Comparison of ENCODE assay signal across 8 mouse cellular contexts in genomic region chr8:70796403-70797080, GRCm38 (mm10). TPM values are rescaled to one million over a fixed set of nuclear protein-coding genes. Genes with fewer than 3 reads are reported as not detected.
DNase-seq lines count a peak whose midpoint lies in the region; ATAC-seq and TF ChIP-seq lines count a peak whose summit lies in the region.

No protein-coding gene starts in this region.

- H3K9me3 ChIP-seq in megakaryocyte, embryonic 14.5 days: no peaks in the 10 kb centered on the region
- no peaks in the 10 kb centered on the region for H3K9me3 ChIP-seq in hindbrain, embryonic 12.5 days (replicated peaks)
- H3K9me3 ChIP-seq in midbrain, embryonic 16.5 days (replicated peaks; ENCODE audit: control insufficient read depth, low read length, poor library complexity, severe bottlenecking): no peaks in the 10 kb centered on the region

- peak overlapping the region; percentile 74 for H3K4me3 ChIP-seq in cerebellum, adult 2 months (replicated peaks; ENCODE audit: insufficient read depth, low read depth, low read length)
- peak overlapping the region; percentile 92 for H3K4me3 ChIP-seq in megakaryocyte, embryonic 14.5 days (replicated peaks)
- peak overlapping the region; percentile 54 for H3K4me3 ChIP-seq in hindbrain, embryonic 12.5 days
- H3K4me3 ChIP-seq in midbrain, embryonic 16.5 days (ENCODE audit: low read depth, low read length): peak overlapping the region; percentile 56

- no peak for DNase-seq in cerebellum, adult 2 months
- no peak for DNase-seq in cerebellum, adult 8-10 months
- DNase-seq in spleen, adult 18-20 months: no peak

- WGBS in cerebellum, adult 2 months: 6% methylated on average over 54 of the region's 54 CpGs
- WGBS in hindbrain, embryonic 12.5 days: 3% methylated on average over 54 of the region's 54 CpGs
- 1% methylated on average over 46 of the region's 54 CpGs for WGBS in midbrain, embryonic 16.5 days

- H3K4me1 ChIP-seq in cerebellum, adult 2 months (ENCODE audit: control insufficient read depth, insufficient read depth, low read length): peaks cover 6% of the 10 kb centered on the region
- H3K4me1 ChIP-seq in megakaryocyte, embryonic 14.5 days: peaks cover 99% of the 10 kb centered on the region
- H3K4me1 ChIP-seq in hindbrain, embryonic 12.5 days: peaks cover 38% of the 10 kb centered on the region
- peaks cover 26% of the 10 kb centered on the region for H3K4me1 ChIP-seq in midbrain, embryonic 16.5 days (ENCODE audit: control insufficient read depth, insufficient read depth, low read length)

- peaks cover 78% of the 10 kb centered on the region for H3K36me3 ChIP-seq in megakaryocyte, embryonic 14.5 days (replicated peaks; ENCODE audit: low read length)
- no peaks in the 10 kb centered on the region for H3K36me3 ChIP-seq in hindbrain, embryonic 12.5 days
- no peaks in the 10 kb centered on the region for H3K36me3 ChIP-seq in midbrain, embryonic 16.5 days (ENCODE audit: control insufficient read depth, insufficient read depth, low read length)

- TF ChIP-seq POLR2A in cerebellum, adult 2 months (IDR thresholded peaks at IDR 0.05; ENCODE audit: borderline replicate concordance, insufficient read depth, low read length): no peak

- H3K4me2 ChIP-seq in hindbrain, embryonic 12.5 days (replicated peaks): peak overlapping the region; percentile 76
- H3K4me2 ChIP-seq in midbrain, embryonic 16.5 days (ENCODE audit: low read length): peak overlapping the region; percentile 91

- H3K27ac ChIP-seq in cerebellum, adult 2 months (ENCODE audit: insufficient read depth, low read length): peak overlapping the region; percentile 60; the same call in 1 of the 2 replicates
- H3K27ac ChIP-seq in hindbrain, embryonic 12.5 days: peak overlapping the region; percentile 40; the same call in 1 of the 2 replicates
- H3K27ac ChIP-seq in midbrain, embryonic 16.5 days (ENCODE audit: low read length): peak overlapping the region; percentile 43; the same call in 1 of the 2 replicates

- no peak for ATAC-seq in megakaryocyte, adult 5-6 weeks (ENCODE audit: poor library complexity, severe bottlenecking)
- ATAC-seq in hindbrain, embryonic 12.5 days (ENCODE audit: low FRiP score): peak; percentile 2
- ATAC-seq in midbrain, embryonic 16.5 days: peak; percentile 1; the same call in 1 of the 2 replicates
- ATAC-seq in megakaryocyte progenitor cell, adult 5-6 weeks (replicated peaks; ENCODE audit: poor library complexity): no peak

- peak overlapping the region; percentile 77 for H3K9ac ChIP-seq in hindbrain, embryonic 12.5 days
- H3K9ac ChIP-seq in midbrain, embryonic 16.5 days (ENCODE audit: low read depth, low read length): peak overlapping the region; percentile 75

- H3K27me3 ChIP-seq in cerebellum, adult 2 months (ENCODE audit: control insufficient read depth, insufficient read depth, low read length): no peaks in the 10 kb centered on the region
- no peaks in the 10 kb centered on the region for H3K27me3 ChIP-seq in megakaryocyte, embryonic 14.5 days (replicated peaks)
- peaks cover 57% of the 10 kb centered on the region for H3K27me3 ChIP-seq in hindbrain, embryonic 12.5 days
- H3K27me3 ChIP-seq in midbrain, embryonic 16.5 days (ENCODE audit: control insufficient read depth, insufficient read depth, low read depth, low read length): peaks cover 8% of the 10 kb centered on the region

- TF ChIP-seq CTCF in cerebellum, adult 2 months (IDR thresholded peaks at IDR 0.05; ENCODE audit: borderline replicate concordance, insufficient read depth, low read depth, low read length): no peak

RNA-seq across cellular contexts. Expression of gene Mast3, which starts 8.3 kb away (rescaled TPM):
- polyA plus RNA-seq in cerebellum, adult 2 months (2012; rRNA removed): 69.5 and 70.4 TPM in 2 replicates
- 370 and 778 TPM in 2 replicates for polyA plus RNA-seq in megakaryocyte, embryonic 14.5 days (2012; ENCODE audit: insufficient read depth, low replicate concordance)
- 56.2 and 65.4 TPM in 2 replicates for total RNA-seq in megakaryocyte, adult 5-6 weeks (2015)
- 14.4 and 24.6 TPM in 2 replicates for total RNA-seq in megakaryocyte, adult 5-6 weeks (2017)
- polyA plus RNA-seq in hindbrain, embryonic 12.5 days (2016; fragmentation: Nextera tagmentation; extraction: Ambion mirVana): 16.0 and 17.7 TPM in 2 replicates
- 21.1 and 23.2 TPM in 2 replicates for polyA plus RNA-seq in midbrain, embryonic 16.5 days (2015; fragmentation: Nextera tagmentation; extraction: Ambion mirVana)
- total RNA-seq in megakaryocyte progenitor cell, adult 5-6 weeks (2015): 48.7 and 50.0 TPM in 2 replicates
- total RNA-seq in megakaryocyte progenitor cell, adult 5-6 weeks (2017): 13.9 and 16.7 TPM in 2 replicates

RNA-seq across cellular contexts. Expression of gene Il12rb1, which starts 11.7 kb away (rescaled TPM):
- polyA plus RNA-seq in cerebellum, adult 2 months (2012; rRNA removed): 1.8 and 1.9 TPM in 2 replicates
- 10.8 and 11.1 TPM in 2 replicates for polyA plus RNA-seq in megakaryocyte, embryonic 14.5 days (2012; ENCODE audit: insufficient read depth, low replicate concordance)
- total RNA-seq in megakaryocyte, adult 5-6 weeks (2015): 0.80 and 1.5 TPM in 2 replicates
- total RNA-seq in megakaryocyte, adult 5-6 weeks (2017): 0.07 and 1.7 TPM in 2 replicates
- not detected in 2 replicates for polyA plus RNA-seq in hindbrain, embryonic 12.5 days (2016; fragmentation: Nextera tagmentation; extraction: Ambion mirVana)
- polyA plus RNA-seq in midbrain, embryonic 16.5 days (2015; fragmentation: Nextera tagmentation; extraction: Ambion mirVana): 0.08 and 0.19 TPM in 2 replicates
- total RNA-seq in megakaryocyte progenitor cell, adult 5-6 weeks (2015): 0.07 and 0.64 TPM in 2 replicates
- total RNA-seq in megakaryocyte progenitor cell, adult 5-6 weeks (2017): 1.0 and 1.7 TPM in 2 replicates

RNA-seq across cellular contexts. Expression of gene Pik3r2, which starts 20.0 kb away (rescaled TPM):
- polyA plus RNA-seq in cerebellum, adult 2 months (2012; rRNA removed): 150 and 158 TPM in 2 replicates
- polyA plus RNA-seq in megakaryocyte, embryonic 14.5 days (2012; ENCODE audit: insufficient read depth, low replicate concordance): 51.5 and 59.4 TPM in 2 replicates
- 4.6 and 5.0 TPM in 2 replicates for total RNA-seq in megakaryocyte, adult 5-6 weeks (2015)
- 14.7 and 14.9 TPM in 2 replicates for total RNA-seq in megakaryocyte, adult 5-6 weeks (2017)
- polyA plus RNA-seq in hindbrain, embryonic 12.5 days (2016; fragmentation: Nextera tagmentation; extraction: Ambion mirVana): 84.5 and 85.5 TPM in 2 replicates
- 107 and 112 TPM in 2 replicates for polyA plus RNA-seq in midbrain, embryonic 16.5 days (2015; fragmentation: Nextera tagmentation; extraction: Ambion mirVana)
- 5.7 and 6.0 TPM in 2 replicates for total RNA-seq in megakaryocyte progenitor cell, adult 5-6 weeks (2015)
- total RNA-seq in megakaryocyte progenitor cell, adult 5-6 weeks (2017): 18.1 and 18.5 TPM in 2 replicates

RNA-seq across cellular contexts. Expression of gene Mpv17l2, which starts 35.8 kb away (rescaled TPM):
- polyA plus RNA-seq in cerebellum, adult 2 months (2012; rRNA removed): 81.1 and 83.4 TPM in 2 replicates
- polyA plus RNA-seq in megakaryocyte, embryonic 14.5 days (2012; ENCODE audit: insufficient read depth, low replicate concordance): 99.7 and 186 TPM in 2 replicates
- total RNA-seq in megakaryocyte, adult 5-6 weeks (2015): 34.4 and 44.7 TPM in 2 replicates
- 8.4 and 15.9 TPM in 2 replicates for total RNA-seq in megakaryocyte, adult 5-6 weeks (2017)
- 38.2 and 38.3 TPM in 2 replicates for polyA plus RNA-seq in hindbrain, embryonic 12.5 days (2016; fragmentation: Nextera tagmentation; extraction: Ambion mirVana)
- polyA plus RNA-seq in midbrain, embryonic 16.5 days (2015; fragmentation: Nextera tagmentation; extraction: Ambion mirVana): 34.8 and 35.7 TPM in 2 replicates
- 37.4 and 41.4 TPM in 2 replicates for total RNA-seq in megakaryocyte progenitor cell, adult 5-6 weeks (2015)
- total RNA-seq in megakaryocyte progenitor cell, adult 5-6 weeks (2017): 10.2 and 10.4 TPM in 2 replicates

RNA-seq across cellular contexts. Expression of gene Rab3a, which starts 42.1 kb away (rescaled TPM):
- 1,156 and 1,176 TPM in 2 replicates for polyA plus RNA-seq in cerebellum, adult 2 months (2012; rRNA removed)
- polyA plus RNA-seq in megakaryocyte, embryonic 14.5 days (2012; ENCODE audit: insufficient read depth, low replicate concordance): 7.8 and 38.4 TPM in 2 replicates
- total RNA-seq in megakaryocyte, adult 5-6 weeks (2015): 3.3 and 5.8 TPM in 2 replicates
- total RNA-seq in megakaryocyte, adult 5-6 weeks (2017): 2.1 and 5.1 TPM in 2 replicates
- polyA plus RNA-seq in hindbrain, embryonic 12.5 days (2016; fragmentation: Nextera tagmentation; extraction: Ambion mirVana): 126 and 134 TPM in 2 replicates
- polyA plus RNA-seq in midbrain, embryonic 16.5 days (2015; fragmentation: Nextera tagmentation; extraction: Ambion mirVana): 477 and 573 TPM in 2 replicates
- total RNA-seq in megakaryocyte progenitor cell, adult 5-6 weeks (2015): 2.6 and 3.6 TPM in 2 replicates
- total RNA-seq in megakaryocyte progenitor cell, adult 5-6 weeks (2017): 2.1 and 6.6 TPM in 2 replicates

Comparison
In these comparisons a context has a peak if more than half of its experiments do, and no peak if none do; other contexts are left out.
1. ATAC-seq: peak in hindbrain, embryonic 12.5 days (single experiment) and midbrain, embryonic 16.5 days (single experiment); none in megakaryocyte, adult 5-6 weeks (single experiment) and megakaryocyte progenitor cell, adult 5-6 weeks (single experiment).
2. Peak in every context shown above with its lines, with median percentiles within 50 percentile points of each other: H3K27ac ChIP-seq and H3K4me3 ChIP-seq.